Mouse (Mus musculus) G1E (cell line): Measurements from ENCODE around the gene Mea1.

Experiments used
- CTCF ChIP-seq: IDR thresholded peaks from 2 replicates; pipeline ENCODE4 v1.5.1; 2012; ENCODE audit warnings: low read depth, low read length, inconsistent platforms, mixed read lengths
- GATA1 ChIP-seq: IDR thresholded peaks from 2 replicates; pipeline ENCODE4 v1.6.1; 2012; ENCODE audit warnings: borderline replicate concordance, low read length, inconsistent platforms, mixed read lengths
- GATA2 ChIP-seq: IDR thresholded peaks from 2 replicates; pipeline ENCODE4 v1.6.1; 2012; ENCODE audit warnings: low read depth, low read length, inconsistent platforms, borderline replicate concordance
- POLR2AphosphoS5 ChIP-seq: IDR thresholded peaks from 2 replicates; pipeline ENCODE4 v1.6.1; 2012; ENCODE audit warnings: low read depth, low read length, inconsistent platforms; ENCODE audit not compliant: insufficient replicate concordance
- TAL1 ChIP-seq: conservative IDR thresholded peaks from 2 replicates; pipeline ENCODE4 v1.6.1; 2012; ENCODE audit warnings: low read depth, low read length, inconsistent platforms, mixed read lengths

- TF ChIP-seq CTCF (no peak), TAL1 (no peak), GATA2 (no peak), GATA1 (no peak), POLR2AphosphoS5 (no peak)
These were observed 26.6 kb upstream of the Mea1 start for GRCm38 (mm10) chr17:46651755-46652547.
